Mouse (Mus musculus) intestine, embryonic 14.5 days (tissue): ENCODE data around the gene Abr. TPM values are rescaled to one million over a fixed set of nuclear protein-coding genes. Genes with fewer than 3 reads are reported as not detected.
A peak's percentile ranks its signal among the peaks of the same experiment; 100 is the strongest.

ENCODE experiments used
- ATAC-seq: fragments of 200-750 bp; cut with Nextera tagmentation; replicated peaks from 2 replicates; pipeline ENCODE4 v1.8.0; 2017; ENCODE audit warnings: low read depth, moderate number of reproducible peaks, moderate TSS enrichment, moderate library complexity; ENCODE audit not compliant: low FRiP score, low TSS enrichment
- DNase-seq: peaks from one replicate; pipeline ENCODE4 v3.0.0-alpha.2; 2018; ENCODE audit warnings: low spot score
- H3K27ac ChIP-seq: fragments of 300-500 bp; sonication (generic); 2 replicates; pipeline ENCODE4 v1.5.1; 2014; ENCODE audit warnings: low read depth, mild to moderate bottlenecking, control low read depth
- H3K27me3 ChIP-seq: fragments of 300-500 bp; sonication (generic); replicated peaks from 2 replicates; pipeline ENCODE4 v1.6.1; 2014; ENCODE audit warnings: low read length, control low read depth; ENCODE audit not compliant: control insufficient read depth, insufficient read depth
- H3K36me3 ChIP-seq: fragments of 300-500 bp; sonication (generic); 2 replicates; pipeline ENCODE4 v1.6.1; 2014; ENCODE audit warnings: low read length, control low read depth; ENCODE audit not compliant: control insufficient read depth, insufficient read depth
- H3K4me1 ChIP-seq: fragments of 300-500 bp; sonication (generic); replicated peaks from 2 replicates; pipeline ENCODE4 v1.6.1; 2014; ENCODE audit warnings: low read length, control low read depth, mixed read lengths; ENCODE audit not compliant: control insufficient read depth, insufficient read depth
- H3K4me2 ChIP-seq: fragments of 300-500 bp; sonication (generic); 2 replicates; pipeline ENCODE4 v1.6.1; 2014; ENCODE audit warnings: low read length
- H3K4me3 ChIP-seq: fragments of 300-500 bp; sonication (generic); 2 replicates; pipeline ENCODE4 v1.5.1; 2014; ENCODE audit warnings: low read depth, low read length, control low read depth, mixed read lengths
- H3K9ac ChIP-seq: fragments of 300-500 bp; sonication (generic); 2 replicates; pipeline ENCODE4 v1.6.1; 2014; ENCODE audit warnings: mild to moderate bottlenecking, low read length
- H3K9me3 ChIP-seq: fragments of 300-500 bp; sonication (generic); 2 replicates; pipeline ENCODE4 v1.6.1; 2016; ENCODE audit warnings: low read length, control low read depth; ENCODE audit not compliant: control insufficient read depth
- WGBS: fragments of 180-500 bp; shearing (Covaris S2); extraction: QIAGEN DNeasy Blood & Tissue Kit; methylation state at CpG from one replicate; pipeline ENCODE4 v1.1.7; 2014; 5-methylcytosine and 5-hydroxymethylcytosine counted together
- polyA plus RNA-seq: library from polyadenylated mRNA; unstranded; fragments of >200 nt; fragmentation: Nextera tagmentation; extraction: Ambion mirVana; gene quantifications from 2 replicates; pipeline ENCODE4 v1.2.1, GENCODE M21; 2014

The Abr gene
- polyA plus RNA-seq, 1 experiment from 2014 or later: 44.3 TPM

DNA sequence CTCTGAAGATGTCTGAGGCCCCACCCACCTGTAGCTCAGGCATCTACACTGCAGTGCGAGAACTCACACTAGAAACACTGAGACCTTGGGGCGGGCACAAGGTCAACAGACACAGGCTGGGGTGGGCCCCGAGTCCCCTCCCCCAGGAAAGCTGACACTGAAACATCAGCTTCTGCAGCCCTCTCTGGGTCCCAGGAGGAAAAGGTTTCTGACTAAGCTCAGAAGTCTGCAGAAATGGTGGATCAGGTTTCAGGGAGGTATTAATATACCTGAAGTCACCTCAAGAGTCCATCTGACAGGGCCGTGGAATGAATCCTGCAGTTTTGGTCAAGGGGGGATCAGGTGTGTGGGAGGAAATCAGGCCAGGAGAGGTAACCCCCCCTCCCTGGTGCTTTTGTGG is 156.2 kb downstream of the Abr start:
- H3K4me1 ChIP-seq: peaks cover 37% of the 10 kb centered on the region
- DNase-seq: no peak

GRCm38 (mm10) chr11:76461696-76462095 is 160.4 kb downstream of the Abr start:
- H3K9me3 ChIP-seq: no peaks in the 10 kb centered on the region
- H3K9ac ChIP-seq: no peak overlapping the region
- ATAC-seq: no peak
- H3K4me1 ChIP-seq: peaks cover 3% of the 10 kb centered on the region; the same call in 1 of the 2 replicates
- WGBS: 93% methylated on average over 5 of the region's 5 CpGs
- peaks cover 68% of the 10 kb centered on the region for H3K36me3 ChIP-seq
- no peak overlapping the region for H3K4me3 ChIP-seq
- H3K27ac ChIP-seq: no peak overlapping the region
- no peak for DNase-seq
- H3K27me3 ChIP-seq: no peaks in the 10 kb centered on the region
- no peak overlapping the region for H3K4me2 ChIP-seq

More for the DNA sequence above, 156.2 kb downstream of the Abr start:
- H3K9ac ChIP-seq: no peak overlapping the region
- WGBS: 77% methylated on average over 4 of the region's 4 CpGs
- ATAC-seq: no peak
- H3K27me3 ChIP-seq: no peaks in the 10 kb centered on the region
- H3K4me3 ChIP-seq: no peak overlapping the region
- no peak overlapping the region for H3K27ac ChIP-seq
- no peaks in the 10 kb centered on the region for H3K9me3 ChIP-seq
- no peak overlapping the region for H3K4me2 ChIP-seq
- H3K36me3 ChIP-seq: peaks cover 43% of the 10 kb centered on the region

GRCm38 (mm10) chr11:76461201-76461600 is 160.9 kb downstream of the Abr start:
- ATAC-seq (no peak), DNase-seq (no peak)
- Histone ChIP-seq H3K36me3 (peaks cover 68% of the 10 kb centered on the region), H3K9ac (no peak overlapping the region), H3K4me1 (no peaks in the 10 kb centered on the region), H3K27ac (no peak overlapping the region), H3K27me3 (no peaks in the 10 kb centered on the region), H3K4me3 (no peak overlapping the region), H3K9me3 (no peaks in the 10 kb centered on the region), H3K4me2 (no peak overlapping the region)
- WGBS: 54% methylated on average over 6 of the region's 6 CpGs

DNA sequence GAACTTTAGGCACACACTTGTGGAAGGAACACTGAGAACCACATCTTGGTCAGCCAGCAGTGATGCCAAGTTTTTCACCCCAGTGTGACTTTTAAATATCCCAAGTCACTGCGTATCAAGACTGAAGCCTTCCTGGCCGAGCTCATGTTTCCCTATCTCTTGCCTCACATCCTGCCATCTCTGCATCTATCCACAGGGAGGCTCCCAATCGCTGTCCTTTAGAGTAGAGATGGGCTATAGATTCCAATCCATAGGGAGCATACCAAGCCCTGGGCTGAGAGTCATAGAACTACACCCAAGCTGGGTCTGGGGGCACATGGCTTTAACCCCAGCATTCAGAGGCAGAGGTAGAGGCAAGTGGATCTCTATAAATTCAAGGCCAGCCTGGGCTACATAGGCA is 162.6 kb downstream of the Abr start:
- 60% methylated on average over 3 of the region's 3 CpGs for WGBS
- peaks cover 81% of the 10 kb centered on the region for H3K36me3 ChIP-seq
- H3K9me3 ChIP-seq: no peaks in the 10 kb centered on the region
- H3K4me3 ChIP-seq: no peak overlapping the region
- H3K4me1 ChIP-seq: no peaks in the 10 kb centered on the region
- H3K27me3 ChIP-seq: no peaks in the 10 kb centered on the region
- no peak overlapping the region for H3K4me2 ChIP-seq
- ATAC-seq (no peak), DNase-seq (no peak)
- H3K27ac ChIP-seq: no peak overlapping the region
- H3K9ac ChIP-seq: no peak overlapping the region

DNA sequence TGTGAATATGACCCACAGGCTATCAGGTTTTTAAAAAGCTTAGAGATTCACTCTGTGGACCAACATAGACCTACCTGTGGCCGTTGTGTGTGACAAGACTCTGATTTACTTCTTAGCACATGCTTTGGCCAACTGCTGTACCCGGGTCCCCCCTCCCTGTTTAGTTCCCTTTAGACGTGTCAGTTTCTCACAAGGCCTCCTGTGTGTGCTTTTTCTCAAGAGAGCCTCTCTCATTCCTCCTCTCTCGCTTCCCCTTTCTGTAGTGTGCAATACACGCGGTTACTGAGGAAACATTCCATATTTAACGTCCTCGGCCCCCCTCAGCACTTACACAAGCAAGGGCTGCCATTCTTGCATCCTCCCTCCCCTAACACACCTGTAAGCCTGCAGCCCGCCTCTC is 163.4 kb downstream of the Abr start:
- WGBS: 79% methylated on average over 9 of the region's 9 CpGs
- peaks cover 82% of the 10 kb centered on the region for H3K36me3 ChIP-seq

DNA sequence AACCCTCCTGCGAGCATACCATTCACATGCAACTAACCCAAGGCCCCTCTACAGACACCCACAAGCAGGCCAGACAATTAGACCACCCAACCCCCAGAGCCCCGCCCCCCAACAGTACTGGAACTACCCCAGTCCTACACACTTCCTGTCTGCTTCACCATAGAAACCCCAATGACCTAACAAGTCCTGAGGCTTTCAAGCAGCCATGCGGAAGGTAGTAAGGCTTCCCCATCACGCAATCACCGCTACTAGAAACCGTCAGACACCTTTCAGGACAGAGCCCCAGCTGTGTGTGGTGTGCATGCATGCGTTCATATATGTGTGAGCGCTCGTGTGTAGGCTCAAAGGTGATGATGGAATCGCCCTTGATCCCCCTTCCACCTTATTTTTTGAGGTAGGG is 165.2 kb downstream of the Abr start:
- H3K9me3 ChIP-seq: no peaks in the 10 kb centered on the region
- no peak overlapping the region for H3K9ac ChIP-seq
- H3K4me2 ChIP-seq: no peak overlapping the region
- no peak for DNase-seq
- no peak overlapping the region for H3K27ac ChIP-seq
- H3K36me3 ChIP-seq: peaks cover 78% of the 10 kb centered on the region
- WGBS: 79% methylated on average over 10 of the region's 10 CpGs
- no peaks in the 10 kb centered on the region for H3K27me3 ChIP-seq
- no peak for ATAC-seq
- no peaks in the 10 kb centered on the region for H3K4me1 ChIP-seq
- no peak overlapping the region for H3K4me3 ChIP-seq

More for the DNA sequence above, 163.4 kb downstream of the Abr start:
- Histone ChIP-seq H3K4me2 (no peak overlapping the region), H3K27me3 (no peaks in the 10 kb centered on the region), H3K9me3 (no peaks in the 10 kb centered on the region), H3K4me3 (no peak overlapping the region), H3K27ac (no peak overlapping the region), H3K9ac (no peak overlapping the region), H3K4me1 (no peaks in the 10 kb centered on the region)
- ATAC-seq (no peak), DNase-seq (no peak)

- no peak overlapping the region for H3K9ac ChIP-seq
- no peaks in the 10 kb centered on the region for H3K4me1 ChIP-seq
- DNase-seq (peak; percentile 98), ATAC-seq (peak; percentile 21; the same call in 1 of the 2 replicates)
- H3K4me3 ChIP-seq: no peak overlapping the region
- 23% methylated on average over 6 of the region's 6 CpGs for WGBS
- H3K4me2 ChIP-seq: no peak overlapping the region
- peaks cover 77% of the 10 kb centered on the region for H3K36me3 ChIP-seq
- H3K27me3 ChIP-seq: no peaks in the 10 kb centered on the region
- H3K9me3 ChIP-seq: no peaks in the 10 kb centered on the region
- no peak overlapping the region for H3K27ac ChIP-seq
Measured at GRCm38 (mm10) chr11:76456233-76456632, 165.9 kb downstream of the Abr start.

DNA sequence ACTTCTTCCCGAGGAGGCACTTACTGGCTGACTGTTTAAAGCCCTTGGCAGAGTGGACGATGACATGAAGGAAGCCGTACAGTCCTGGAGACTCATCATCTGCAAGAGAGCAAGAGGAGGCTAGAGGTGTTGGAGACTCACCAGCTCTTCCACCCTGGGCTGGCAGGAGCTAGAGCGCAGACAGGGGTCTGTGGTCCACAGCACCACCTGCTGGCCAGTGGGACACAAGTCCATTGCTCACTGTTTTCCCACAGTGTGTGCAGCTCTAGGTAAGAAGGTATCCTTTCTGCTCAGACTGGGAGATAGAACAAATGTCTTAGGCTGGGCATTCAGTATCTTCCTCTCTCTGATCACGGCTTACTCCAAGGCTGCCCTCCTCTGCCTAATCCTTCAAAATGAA is 167.6 kb downstream of the Abr start:
- Histone ChIP-seq H3K36me3 (peaks cover 71% of the 10 kb centered on the region), H3K9ac (no peak overlapping the region), H3K4me2 (no peak overlapping the region), H3K27ac (no peak overlapping the region), H3K27me3 (no peaks in the 10 kb centered on the region), H3K4me1 (peaks cover 9% of the 10 kb centered on the region; the same call in 1 of the 2 replicates), H3K4me3 (no peak overlapping the region), H3K9me3 (no peaks in the 10 kb centered on the region)
- WGBS: 65% methylated on average over 5 of the region's 5 CpGs
- peak; percentile 82 for DNase-seq
- ATAC-seq: 0 out of 2 replicates have a peak, but pooled peaks have one; percentile 13

GRCm38 (mm10) chr11:76450202-76450561 is 171.9 kb downstream of the Abr start:
- 29% methylated on average over 3 of the region's 3 CpGs for WGBS
- Histone ChIP-seq H3K4me1 (peaks cover 24% of the 10 kb centered on the region), H3K4me3 (no peak overlapping the region), H3K4me2 (no peak overlapping the region), H3K36me3 (peaks cover 50% of the 10 kb centered on the region), H3K27ac (peak overlapping the region; percentile 66), H3K9ac (peak overlapping the region; percentile 25; the same call in 1 of the 2 replicates), H3K9me3 (no peaks in the 10 kb centered on the region), H3K27me3 (no peaks in the 10 kb centered on the region)
- DNase-seq (no peak), ATAC-seq (no peak)
